Mouse (Mus musculus): ENCODE results near the gene Cntf.
"Not testable (repeated sequence)": the region's sequence is repeated elsewhere in the genome, so short reads cannot be mapped to it uniquely, and the experiment has no call there.

GRCm38 (mm10) chr19:12721596-12721995 lies 43.8 kb downstream of the Cntf start:
- TF ChIP-seq CHD2 (IDR thresholded peaks at IDR 0.05; ENCODE audit: low read length); CTCF (conservative IDR thresholded peaks at IDR 0.05 in 1 of 2, IDR thresholded peaks at IDR 0.05 in 1 of 2; ENCODE audit: low read depth in 2 of 2, low read length in 2 of 2): not testable (repeated sequence)

Data from CH12.LX (cell line).